Mouse (Mus musculus) kidney, postnatal 4 days (tissue): ENCODE data around the gene Dse.

Experiments
- DNase-seq, 2 experiments: peaks; one replicate each; pipeline ENCODE4 v3.0.0; 2021; ENCODE audit warnings: mixed read lengths in 2 of 2

Dse gene

GRCm38 (mm10) chr10:34127392-34128378, 79.8 kb downstream of the Dse start, which contains the start of gene Calhm6:
Gene Calhm6, minus strand, starts transcription at chr10:34127984.
- DNase-seq = peak; percentile 62 to 72

GRCm38 (mm10) chr10:34118421-34118820, 89.1 kb downstream of the Dse start:
- no peak for DNase-seq

GRCm38 (mm10) chr10:34117770-34118169, 89.7 kb downstream of the Dse start:
- DNase-seq = no peak

DNA sequence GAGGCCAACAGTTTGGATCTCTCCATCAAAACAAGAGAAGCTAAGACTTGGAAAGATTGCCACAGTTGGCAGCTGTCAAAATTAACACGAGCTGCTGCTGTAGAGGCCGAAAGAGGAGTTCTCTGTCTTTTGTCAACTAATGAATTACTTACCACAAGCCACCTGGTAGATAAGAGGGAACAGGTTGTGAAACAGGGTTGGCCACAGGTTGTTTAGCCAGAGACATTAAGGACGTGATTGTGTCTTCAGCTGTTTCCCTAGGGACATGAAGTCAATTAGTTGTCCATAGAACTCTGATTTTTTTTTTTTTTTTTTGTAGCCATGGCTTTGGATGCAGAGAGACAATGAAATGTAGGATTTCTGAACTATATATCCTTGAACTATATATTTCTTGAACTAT, 90.4 kb downstream of the Dse start:
- DNase-seq = no peak

GRCm38 (mm10) chr10:34111964-34112738, 95.4 kb downstream of the Dse start:
- DNase-seq = no peak

GRCm38 (mm10) chr10:34110863-34111465, 96.6 kb downstream of the Dse start:
- no peak for DNase-seq
